Mouse (Mus musculus): ENCODE measurements around the gene Pofut1. TPM values are rescaled to one million over a fixed set of nuclear protein-coding genes. Genes with fewer than 3 reads are reported as not detected.
"Not testable (repeated sequence)": the region's sequence is repeated elsewhere in the genome, so short reads cannot be mapped to it uniquely, and the experiment has no call there.

Gene Pofut1
- polyA plus RNA-seq, 1 experiment from 2014 or later: 1.4 TPM

DNA sequence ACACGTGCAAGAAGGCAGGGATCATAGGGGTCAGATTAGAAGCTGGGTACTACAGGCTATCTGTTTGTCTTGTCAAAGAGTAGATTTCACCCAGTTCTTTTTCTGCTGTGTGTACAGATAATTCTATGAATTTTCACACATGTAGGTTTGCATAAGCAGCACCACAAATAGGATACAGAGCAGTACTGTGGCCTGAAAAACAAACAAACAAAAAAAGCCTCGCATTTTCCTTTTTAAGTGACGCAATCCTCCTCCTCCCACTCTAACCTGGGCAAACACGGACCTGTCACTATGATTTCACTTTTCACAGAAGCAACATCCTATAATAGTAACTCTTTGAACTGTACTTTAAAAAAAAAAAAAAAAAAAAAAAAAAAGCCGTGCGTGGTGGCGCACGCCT lies 35.1 kb downstream of the Pofut1 start:
- H3K27ac ChIP-seq (ENCODE audit: low read depth): no peak overlapping the region
- no peak overlapping the region for H3K4me3 ChIP-seq (ENCODE audit: low read depth, low read length)
- H3K9ac ChIP-seq (replicated peaks): no peak overlapping the region
- ATAC-seq: no peak
- no peaks in the 10 kb centered on the region for H3K36me3 ChIP-seq (replicated peaks; ENCODE audit: insufficient read depth, low read length)
- H3K4me2 ChIP-seq (ENCODE audit: low read depth, low read length): no peak overlapping the region
- H3K4me1 ChIP-seq (ENCODE audit: insufficient read depth): peaks cover 3% of the 10 kb centered on the region; the same call in 1 of the 2 replicates
- no peaks in the 10 kb centered on the region for H3K9me3 ChIP-seq (ENCODE audit: low read length)
- H3K27me3 ChIP-seq (ENCODE audit: insufficient read depth, low read length): no peaks in the 10 kb centered on the region
- TF ChIP-seq CTCF (IDR thresholded peaks at IDR 0.05; ENCODE audit: low read depth) (no peak), EP300 (IDR thresholded peaks at IDR 0.05; ENCODE audit: low read depth) (no peak)
- DNase-seq: no peak
- 76% methylated on average over 8 of the region's 8 CpGs for WGBS (ENCODE audit: insufficient replicate concordance)

DNA sequence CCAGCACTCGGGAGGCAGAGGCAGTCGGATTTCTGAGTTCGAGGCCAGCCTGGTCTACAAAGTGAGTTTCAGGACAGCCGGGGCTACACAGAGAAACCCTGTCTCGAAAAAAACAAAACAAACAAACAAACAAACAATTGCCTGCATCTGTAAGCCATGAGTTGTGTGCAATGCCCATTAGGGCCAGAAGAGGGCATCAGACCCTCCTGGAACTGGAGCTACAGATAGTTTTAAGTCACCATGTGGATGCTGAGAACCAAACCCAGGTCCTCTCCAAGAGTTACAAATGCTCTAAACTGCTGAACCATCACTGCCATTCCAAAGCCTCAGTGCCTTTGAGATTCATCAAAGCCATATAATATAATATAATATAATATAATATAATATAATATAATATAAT lies 35.5 kb downstream of the Pofut1 start:
- DNase-seq; H3K36me3 ChIP-seq (replicated peaks; ENCODE audit: insufficient read depth, low read length); H3K27me3 ChIP-seq (ENCODE audit: insufficient read depth, low read length); H3K4me3 ChIP-seq (ENCODE audit: low read depth, low read length); ATAC-seq; H3K4me1 ChIP-seq (ENCODE audit: insufficient read depth); H3K9me3 ChIP-seq (ENCODE audit: low read length); H3K4me2 ChIP-seq (ENCODE audit: low read depth, low read length); H3K27ac ChIP-seq (ENCODE audit: low read depth); H3K9ac ChIP-seq (replicated peaks): not testable (repeated sequence)
- 88% methylated on average over 5 of the region's 5 CpGs for WGBS (ENCODE audit: insufficient replicate concordance)
- peak; percentile 50 for TF ChIP-seq CTCF (IDR thresholded peaks at IDR 0.05; ENCODE audit: low read depth)

DNA sequence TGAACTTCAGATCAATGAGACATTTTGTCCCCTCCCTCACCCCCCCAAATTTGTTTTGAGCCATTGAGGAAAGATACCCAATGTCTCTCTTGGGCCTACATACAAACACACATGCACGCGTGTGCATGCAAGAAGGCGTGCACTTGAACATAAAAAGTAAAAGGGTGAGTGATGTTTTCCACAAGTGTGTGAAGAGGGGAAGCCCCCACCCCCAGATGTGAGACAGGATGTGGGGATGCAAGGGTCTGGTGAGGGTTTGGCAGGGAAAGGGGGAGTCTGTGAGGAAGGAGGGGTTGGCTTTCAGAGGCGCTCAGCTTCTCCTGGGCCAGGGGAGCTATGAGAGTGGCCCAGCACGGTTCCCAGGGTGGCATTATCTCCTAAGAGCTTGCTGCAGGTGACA lies 37.0 kb downstream of the Pofut1 start:
- no peak for ATAC-seq
- TF ChIP-seq EP300 (IDR thresholded peaks at IDR 0.05; ENCODE audit: low read depth) (no peak), CTCF (IDR thresholded peaks at IDR 0.05; ENCODE audit: low read depth) (no peak)
- Histone ChIP-seq H3K27me3 (ENCODE audit: insufficient read depth, low read length) (no peaks in the 10 kb centered on the region), H3K4me3 (ENCODE audit: low read depth, low read length) (no peak overlapping the region), H3K27ac (ENCODE audit: low read depth) (no peak overlapping the region), H3K9me3 (ENCODE audit: low read length) (no peaks in the 10 kb centered on the region), H3K4me1 (ENCODE audit: insufficient read depth) (peaks cover 3% of the 10 kb centered on the region; the same call in 1 of the 2 replicates), H3K9ac (replicated peaks) (no peak overlapping the region), H3K4me2 (ENCODE audit: low read depth, low read length) (no peak overlapping the region), H3K36me3 (replicated peaks; ENCODE audit: insufficient read depth, low read length) (no peaks in the 10 kb centered on the region)
- WGBS (ENCODE audit: insufficient replicate concordance): 82% methylated on average over 5 of the region's 5 CpGs
- no peak for DNase-seq

DNA sequence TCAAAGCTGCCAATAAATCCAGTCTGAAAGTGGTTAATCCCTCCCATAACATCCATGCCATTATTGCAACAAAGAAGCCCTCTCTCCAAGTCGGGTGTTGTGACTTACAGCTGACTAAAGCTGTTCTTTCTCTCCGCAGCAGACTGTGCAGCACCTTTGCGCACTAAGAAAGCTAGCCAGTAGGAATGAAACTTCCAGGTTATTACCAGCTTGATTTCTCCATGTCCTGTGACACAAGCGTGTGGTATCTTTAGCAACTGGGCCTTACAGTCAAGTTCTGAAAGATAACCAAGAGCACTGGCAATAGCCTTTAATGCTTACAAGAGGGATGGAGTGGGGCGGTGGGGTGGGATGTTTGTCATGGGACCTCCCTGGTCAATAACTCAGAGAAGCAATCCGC lies 42.6 kb downstream of the Pofut1 start:
- H3K9ac ChIP-seq (replicated peaks): no peak overlapping the region
- 0 out of 2 replicates have a peak, but pooled peaks cover 5% of the 10 kb centered on the region for H3K4me1 ChIP-seq (ENCODE audit: insufficient read depth)
- TF ChIP-seq CTCF (IDR thresholded peaks at IDR 0.05; ENCODE audit: low read depth) (no peak), EP300 (IDR thresholded peaks at IDR 0.05; ENCODE audit: low read depth) (no peak)
- peak overlapping the region; percentile 0; the same call in 1 of the 2 replicates for H3K4me2 ChIP-seq (ENCODE audit: low read depth, low read length)
- H3K27ac ChIP-seq (ENCODE audit: low read depth): peak overlapping the region; percentile 62; the same call in 1 of the 2 replicates
- DNase-seq (no peak), ATAC-seq (no peak)
- no peaks in the 10 kb centered on the region for H3K36me3 ChIP-seq (replicated peaks; ENCODE audit: insufficient read depth, low read length)
- no peaks in the 10 kb centered on the region for H3K27me3 ChIP-seq (ENCODE audit: insufficient read depth, low read length)
- WGBS (ENCODE audit: insufficient replicate concordance): 82% methylated on average over 6 of the region's 6 CpGs
- no peak overlapping the region for H3K4me3 ChIP-seq (ENCODE audit: low read depth, low read length)
- no peaks in the 10 kb centered on the region for H3K9me3 ChIP-seq (ENCODE audit: low read length)

DNA sequence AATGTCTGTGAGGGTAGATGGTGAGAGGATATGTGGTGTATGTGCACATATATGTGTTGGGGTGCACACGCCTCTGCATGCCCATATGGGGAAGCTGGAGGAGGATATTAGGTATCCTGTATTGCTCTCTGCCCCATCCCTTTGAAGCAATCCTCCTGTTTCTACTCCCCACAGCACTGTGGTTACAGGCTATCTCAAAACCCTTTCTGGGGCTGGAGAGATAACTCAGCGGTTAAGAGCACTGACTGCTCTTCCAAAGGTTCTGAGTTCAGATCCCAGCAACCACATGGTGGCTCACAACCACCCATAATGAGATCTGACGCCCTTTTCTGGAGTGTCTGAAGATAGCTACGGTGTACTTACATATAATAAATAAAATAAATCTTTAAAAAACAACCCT lies 45.2 kb downstream of the Pofut1 start:
- peaks cover 8% of the 10 kb centered on the region for H3K4me1 ChIP-seq (ENCODE audit: insufficient read depth)
- no peak overlapping the region for H3K4me3 ChIP-seq (ENCODE audit: low read depth, low read length)
- no peak overlapping the region for H3K9ac ChIP-seq (replicated peaks)
- WGBS (ENCODE audit: insufficient replicate concordance): 69% methylated on average over 4 of the region's 4 CpGs
- H3K27me3 ChIP-seq (ENCODE audit: insufficient read depth, low read length): no peaks in the 10 kb centered on the region
- no peaks in the 10 kb centered on the region for H3K36me3 ChIP-seq (replicated peaks; ENCODE audit: insufficient read depth, low read length)
- H3K9me3 ChIP-seq (ENCODE audit: low read length): no peaks in the 10 kb centered on the region
- ATAC-seq (no peak), DNase-seq (no peak)
- no peak overlapping the region for H3K27ac ChIP-seq (ENCODE audit: low read depth)
- no peak overlapping the region for H3K4me2 ChIP-seq (ENCODE audit: low read depth, low read length)
- no peak for TF ChIP-seq EP300 (IDR thresholded peaks at IDR 0.05; ENCODE audit: low read depth)
- no peak for TF ChIP-seq CTCF (IDR thresholded peaks at IDR 0.05; ENCODE audit: low read depth)

DNA sequence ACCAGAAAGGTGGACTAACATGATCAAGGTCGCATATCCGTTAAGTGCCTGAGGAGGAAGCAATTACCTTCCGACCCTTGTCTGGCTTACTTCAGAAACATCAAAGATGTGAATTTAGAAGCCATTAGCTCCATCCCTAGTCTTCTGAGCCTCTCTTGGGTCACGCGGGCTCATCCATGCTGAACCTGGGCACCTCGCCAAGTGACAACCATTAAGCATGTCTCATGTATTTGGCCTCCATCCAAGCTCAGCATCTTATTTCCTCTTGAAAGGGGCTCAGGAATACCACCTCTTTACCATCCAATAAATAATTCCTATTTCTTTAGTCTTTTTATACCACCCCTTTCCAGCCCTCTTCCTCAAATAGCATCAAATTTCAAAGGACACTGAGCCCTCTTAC lies 46.5 kb downstream of the Pofut1 start:
- Histone ChIP-seq H3K36me3 (replicated peaks; ENCODE audit: insufficient read depth, low read length) (no peaks in the 10 kb centered on the region), H3K27me3 (ENCODE audit: insufficient read depth, low read length) (no peaks in the 10 kb centered on the region), H3K27ac (ENCODE audit: low read depth) (no peak overlapping the region), H3K4me1 (ENCODE audit: insufficient read depth) (peaks cover 18% of the 10 kb centered on the region), H3K9ac (replicated peaks) (no peak overlapping the region), H3K9me3 (ENCODE audit: low read length) (no peaks in the 10 kb centered on the region), H3K4me3 (ENCODE audit: low read depth, low read length) (no peak overlapping the region), H3K4me2 (ENCODE audit: low read depth, low read length) (no peak overlapping the region)
- ATAC-seq (no peak), DNase-seq (no peak)
- 73% methylated on average over 6 of the region's 6 CpGs for WGBS (ENCODE audit: insufficient replicate concordance)
- TF ChIP-seq CTCF (IDR thresholded peaks at IDR 0.05; ENCODE audit: low read depth) (no peak), EP300 (IDR thresholded peaks at IDR 0.05; ENCODE audit: low read depth) (no peak)
